Mouse (Mus musculus) ES-E14 (cell line): Measurements from ENCODE around the gene Appbp2.

ENCODE experiments used
- CHD2 ChIP-seq: IDR thresholded peaks from 2 replicates; pipeline ENCODE4 v1.6.1; 2014; ENCODE audit warnings: mild to moderate bottlenecking, low read depth, low read length, inconsistent platforms
- HCFC1 ChIP-seq: IDR thresholded peaks from 2 replicates; pipeline ENCODE4 v1.6.1; 2012; ENCODE audit warnings: low read length, inconsistent platforms, borderline replicate concordance; ENCODE audit not compliant: insufficient read depth
- MAFK ChIP-seq: IDR thresholded peaks from 2 replicates; pipeline ENCODE4 v1.6.1; 2014; ENCODE audit warnings: mild to moderate bottlenecking, low read depth, low read length, inconsistent platforms; ENCODE audit not compliant: insufficient read depth

DNA sequence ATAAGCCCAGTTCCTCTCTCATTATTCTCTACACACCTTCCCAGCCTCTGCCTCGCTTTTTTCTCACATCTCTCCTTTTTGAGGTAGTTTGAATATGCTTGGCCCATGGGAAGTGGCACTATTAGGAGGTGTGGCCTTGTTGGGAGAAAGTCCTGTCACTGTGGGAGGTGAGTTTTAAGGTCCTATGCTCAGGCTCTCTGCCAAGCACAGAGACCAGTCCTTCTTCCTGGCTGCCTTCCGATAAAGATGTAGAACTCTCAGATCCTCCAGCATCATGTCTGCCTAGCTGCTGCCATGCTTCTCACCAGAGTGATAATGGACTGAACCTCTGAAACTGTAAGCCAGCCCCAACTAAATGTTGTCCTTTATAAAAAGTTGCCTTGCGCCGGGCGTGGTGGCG lies 12.4 kb downstream of the Appbp2 start:
- no peak for TF ChIP-seq MAFK
- TF ChIP-seq HCFC1 = no peak
- TF ChIP-seq CHD2 = no peak
